Mouse (Mus musculus) forebrain, embryonic 14.5 days (tissue): ENCODE measurements around the gene Gm20509. TPM values are rescaled to one million over a fixed set of nuclear protein-coding genes. Genes with fewer than 3 reads are reported as not detected.
"Not testable (repeated sequence)": the region's sequence is repeated elsewhere in the genome, so short reads cannot be mapped to it uniquely, and the experiment has no call there.

Experiments used
- ATAC-seq: fragments of 200-750 bp; cut with Nextera tagmentation; 2 replicates; pipeline ENCODE4 v1.8.0; 2017; ENCODE audit warnings: mild to moderate bottlenecking, moderate library complexity
- DNase-seq: peaks from one replicate; pipeline ENCODE4 v3.0.0-alpha.2; 2015; ENCODE audit warnings: low spot score
- H3K27ac ChIP-seq: fragments of 300-500 bp; sonication (generic); 2 replicates; pipeline ENCODE4 v1.5.1; 2014; ENCODE audit warnings: low read depth, mild to moderate bottlenecking, control low read depth, low read length, moderate library complexity
- H3K27me3 ChIP-seq: fragments of 300-500 bp; sonication (generic); replicated peaks from 2 replicates; pipeline ENCODE4 v1.6.1; 2014; ENCODE audit warnings: low read length, control low read depth, mixed read lengths; ENCODE audit not compliant: control insufficient read depth, insufficient read depth
- H3K36me3 ChIP-seq: fragments of 300-500 bp; sonication (generic); 2 replicates; pipeline ENCODE4 v1.6.1; 2014; ENCODE audit warnings: low read length, control low read depth; ENCODE audit not compliant: control insufficient read depth, insufficient read depth
- H3K4me1 ChIP-seq: fragments of 300-500 bp; sonication (generic); 2 replicates; pipeline ENCODE4 v1.6.1; 2014; ENCODE audit warnings: antibody characterized with exemption, low read length, control low read depth; ENCODE audit not compliant: control insufficient read depth, insufficient read depth
- H3K4me2 ChIP-seq: fragments of 300-500 bp; sonication (generic); 2 replicates; pipeline ENCODE4 v1.6.1; 2014; ENCODE audit warnings: mild to moderate bottlenecking, control low read depth, low read length
- H3K4me3 ChIP-seq: fragments of 300-500 bp; sonication (generic); 2 replicates; pipeline ENCODE4 v1.5.1; 2014; ENCODE audit warnings: low read depth, low read length, control low read depth
- H3K9ac ChIP-seq: fragments of 300-500 bp; sonication (generic); 2 replicates; pipeline ENCODE4 v1.6.1; 2014; ENCODE audit warnings: mild to moderate bottlenecking, low read length, control low read depth, moderate library complexity
- H3K9me3 ChIP-seq: fragments of 300-500 bp; sonication (generic); replicated peaks from 2 replicates; pipeline ENCODE4 v1.6.1; 2016; ENCODE audit warnings: low read length, control low read depth, mixed read lengths; ENCODE audit not compliant: control insufficient read depth
- WGBS: fragments of 180-500 bp; shearing (Covaris S2); extraction: QIAGEN DNeasy Blood & Tissue Kit; methylation state at CpG from one replicate; pipeline ENCODE4 v1.1.7; 2014; 5-methylcytosine and 5-hydroxymethylcytosine counted together
- polyA plus RNA-seq: library from polyadenylated mRNA; unstranded; fragments of >200 nt; fragmentation: Nextera tagmentation; extraction: Ambion mirVana; gene quantifications from 2 replicates; pipeline ENCODE4 v1.2.1, GENCODE M21; 2014

Gene Gm20509
- polyA plus RNA-seq, 1 experiment from 2014 or later: not detected

GRCm38 (mm10) chr9:73073169-73073568 lies 29.1 kb upstream of the Gm20509 start:
- Histone ChIP-seq H3K4me2 (no peak overlapping the region), H3K27me3 (no peaks in the 10 kb centered on the region), H3K36me3 (no peaks in the 10 kb centered on the region), H3K27ac (no peak overlapping the region), H3K9ac (no peak overlapping the region), H3K4me1 (no peaks in the 10 kb centered on the region), H3K4me3 (no peak overlapping the region), H3K9me3 (no peaks in the 10 kb centered on the region)
- DNase-seq (no peak), ATAC-seq (no peak)
- 95% methylated on average over 5 of the region's 5 CpGs for WGBS

GRCm38 (mm10) chr9:73079349-73079748 lies 22.9 kb upstream of the Gm20509 start:
- not testable (repeated sequence) for H3K27ac ChIP-seq, H3K4me1 ChIP-seq, H3K27me3 ChIP-seq, ATAC-seq, H3K36me3 ChIP-seq, H3K9ac ChIP-seq, DNase-seq, H3K9me3 ChIP-seq, H3K4me3 ChIP-seq, H3K4me2 ChIP-seq
- WGBS: 83% methylated on average over 11 of the region's 12 CpGs

- ATAC-seq (no peak), DNase-seq (no peak)
- 38% methylated on average over 7 of the region's 7 CpGs for WGBS
- Histone ChIP-seq H3K27ac (no peak overlapping the region), H3K9ac (no peak overlapping the region), H3K4me3 (no peak overlapping the region), H3K4me1 (no peaks in the 10 kb centered on the region), H3K36me3 (no peaks in the 10 kb centered on the region), H3K9me3 (no peaks in the 10 kb centered on the region), H3K4me2 (no peak overlapping the region), H3K27me3 (no peaks in the 10 kb centered on the region)
Observed at GRCm38 (mm10) chr9:73079801-73080325, 22.4 kb upstream of the Gm20509 start.

GRCm38 (mm10) chr9:73082291-73083000 lies 19.8 kb upstream of the Gm20509 start:
- Histone ChIP-seq H3K9ac (no peak overlapping the region), H3K27me3 (no peaks in the 10 kb centered on the region), H3K36me3 (no peaks in the 10 kb centered on the region), H3K4me1 (no peaks in the 10 kb centered on the region), H3K4me2 (no peak overlapping the region), H3K27ac (no peak overlapping the region), H3K4me3 (no peak overlapping the region), H3K9me3 (no peaks in the 10 kb centered on the region)
- ATAC-seq (no peak), DNase-seq (no peak)
- 86% methylated on average over 8 of the region's 8 CpGs for WGBS

- Histone ChIP-seq H3K27ac (no peak overlapping the region), H3K9me3 (no peaks in the 10 kb centered on the region), H3K4me2 (no peak overlapping the region), H3K36me3 (no peaks in the 10 kb centered on the region), H3K4me3 (no peak overlapping the region), H3K4me1 (no peaks in the 10 kb centered on the region), H3K27me3 (no peaks in the 10 kb centered on the region), H3K9ac (no peak overlapping the region)
- 77% methylated on average over 6 of the region's 6 CpGs for WGBS
- DNase-seq (no peak), ATAC-seq (no peak)
Observed at GRCm38 (mm10) chr9:73083956-73084355, 18.3 kb upstream of the Gm20509 start.

GRCm38 (mm10) chr9:73085845-73086244 lies 16.4 kb upstream of the Gm20509 start:
- Histone ChIP-seq H3K4me2 (no peak overlapping the region), H3K4me1 (no peaks in the 10 kb centered on the region), H3K36me3 (no peaks in the 10 kb centered on the region), H3K27ac (no peak overlapping the region), H3K9me3 (no peaks in the 10 kb centered on the region), H3K9ac (no peak overlapping the region), H3K4me3 (no peak overlapping the region), H3K27me3 (no peaks in the 10 kb centered on the region)
- DNase-seq (no peak), ATAC-seq (no peak)
- WGBS: 91% methylated on average over 6 of the region's 6 CpGs

GRCm38 (mm10) chr9:73087121-73087520 lies 15.1 kb upstream of the Gm20509 start:
- Histone ChIP-seq H3K4me1 (no peaks in the 10 kb centered on the region), H3K4me3 (no peak overlapping the region), H3K4me2 (no peak overlapping the region), H3K36me3 (no peaks in the 10 kb centered on the region), H3K9me3 (no peaks in the 10 kb centered on the region), H3K27ac (no peak overlapping the region), H3K27me3 (no peaks in the 10 kb centered on the region), H3K9ac (no peak overlapping the region)
- ATAC-seq (no peak), DNase-seq (no peak)
- WGBS: 58% methylated on average over 8 of the region's 8 CpGs

- Histone ChIP-seq H3K36me3 (no peaks in the 10 kb centered on the region), H3K4me3 (no peak overlapping the region), H3K9ac (no peak overlapping the region), H3K27ac (no peak overlapping the region), H3K27me3 (no peaks in the 10 kb centered on the region), H3K4me1 (no peaks in the 10 kb centered on the region), H3K9me3 (no peaks in the 10 kb centered on the region), H3K4me2 (no peak overlapping the region)
- ATAC-seq (no peak), DNase-seq (no peak)
- 75% methylated on average over 5 of the region's 5 CpGs for WGBS
Observed at GRCm38 (mm10) chr9:73087581-73087980, 14.7 kb upstream of the Gm20509 start.

- ATAC-seq: no peak
- WGBS: 82% methylated on average over 16 of the region's 16 CpGs
- H3K4me1 ChIP-seq: no peaks in the 10 kb centered on the region
Observed at GRCm38 (mm10) chr9:73089222-73089920, 12.9 kb upstream of the Gm20509 start.

More at GRCm38 (mm10) chr9:73089222-73089920, 12.9 kb upstream of the Gm20509 start:
- H3K27ac ChIP-seq: no peak overlapping the region
- no peak for DNase-seq
- no peak overlapping the region for H3K9ac ChIP-seq
- H3K4me3 ChIP-seq: no peak overlapping the region
- H3K36me3 ChIP-seq: no peaks in the 10 kb centered on the region
- no peak overlapping the region for H3K4me2 ChIP-seq
- no peaks in the 10 kb centered on the region for H3K27me3 ChIP-seq
- no peaks in the 10 kb centered on the region for H3K9me3 ChIP-seq
